Mouse (Mus musculus): ENCODE measurements around the gene Negr1.

Gene Negr1

GRCm38 (mm10) chr3:156690059-156690605 lies 128.5 kb downstream of the Negr1 start:
- peak; percentile 69 for DNase-seq

- no peak for DNase-seq
Observed at GRCm38 (mm10) chr3:156698687-156699086, 137.1 kb downstream of the Negr1 start.

- DNase-seq: peak; percentile 75
Observed at GRCm38 (mm10) chr3:156703241-156703640, 141.6 kb downstream of the Negr1 start.

- DNase-seq: no peak
Observed at GRCm38 (mm10) chr3:156710240-156710639, 148.6 kb downstream of the Negr1 start.

- peak; percentile 84 for DNase-seq
Observed at GRCm38 (mm10) chr3:156710693-156711092, 149.1 kb downstream of the Negr1 start.

- no peak for DNase-seq
Observed at GRCm38 (mm10) chr3:156736335-156736734, 174.7 kb downstream of the Negr1 start.

- DNase-seq: no peak
Observed at GRCm38 (mm10) chr3:156739529-156739928, 177.9 kb downstream of the Negr1 start.

- no peak for DNase-seq
Observed at GRCm38 (mm10) chr3:156743266-156743665, 181.7 kb downstream of the Negr1 start.

- no peak for DNase-seq
Observed at GRCm38 (mm10) chr3:156745218-156745770, 183.7 kb downstream of the Negr1 start.

- DNase-seq: no peak
Observed at GRCm38 (mm10) chr3:156747456-156747855, 185.9 kb downstream of the Negr1 start.

GRCm38 (mm10) chr3:156753780-156754373 lies 192.3 kb downstream of the Negr1 start:
- DNase-seq: no peak

- DNase-seq: no peak
Observed at GRCm38 (mm10) chr3:156754790-156755530, 193.4 kb downstream of the Negr1 start.

GRCm38 (mm10) chr3:156765015-156765414 lies 203.4 kb downstream of the Negr1 start:
- no peak for DNase-seq

GRCm38 (mm10) chr3:156766171-156766845 lies 204.7 kb downstream of the Negr1 start:
- peak; percentile 55 for DNase-seq

- peak; percentile 42 for DNase-seq
Observed at GRCm38 (mm10) chr3:156771626-156772025, 210.0 kb downstream of the Negr1 start.

GRCm38 (mm10) chr3:156772057-156772456 lies 210.5 kb downstream of the Negr1 start:
- peak; percentile 77 for DNase-seq

GRCm38 (mm10) chr3:156784309-156784852 lies 222.8 kb downstream of the Negr1 start:
- DNase-seq: no peak

GRCm38 (mm10) chr3:156786355-156786754 lies 224.8 kb downstream of the Negr1 start:
- DNase-seq: no peak

- peak; percentile 66 for DNase-seq
Observed at GRCm38 (mm10) chr3:156791234-156791633, 229.6 kb downstream of the Negr1 start.

- DNase-seq: no peak
Observed at GRCm38 (mm10) chr3:156792743-156793142, 231.1 kb downstream of the Negr1 start.

- no peak for DNase-seq
Observed at GRCm38 (mm10) chr3:156794091-156794490, 232.5 kb downstream of the Negr1 start.

- peak; percentile 68 for DNase-seq
Observed at GRCm38 (mm10) chr3:156794610-156795009, 233.0 kb downstream of the Negr1 start.

Data from cerebellum, adult 9-10 months (tissue).